Comparison of ENCODE assay signal across 16 mouse cellular contexts in the genomic region with DNA sequence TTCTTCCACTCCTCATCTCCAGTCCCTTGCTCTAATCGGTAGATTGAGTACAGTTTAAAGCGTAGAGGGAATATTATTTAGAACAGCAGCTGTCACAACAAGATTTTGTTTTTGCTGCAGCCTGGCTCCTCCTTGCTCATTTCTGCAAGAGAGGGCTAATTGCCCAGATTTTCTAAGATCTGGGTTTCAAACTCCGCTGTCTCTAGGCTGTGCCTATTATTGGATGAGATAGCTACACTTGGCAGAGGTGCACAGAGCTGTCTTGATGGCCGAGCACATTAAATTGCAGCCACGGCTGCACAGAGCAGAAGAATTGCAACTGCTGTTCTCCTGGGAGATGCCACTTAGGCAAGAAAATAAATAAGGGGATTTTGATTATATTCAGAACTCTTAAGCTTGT.
DNase-seq lines count a peak whose midpoint lies in the region; ATAC-seq and TF ChIP-seq lines count a peak whose summit lies in the region.
"Had no signal": no experiment of that assay in that cellular context is flagged by ENCODE, and none has a peak within 500 bp of the region (broad histone marks: within the 10 kb centered on the region; RNA-seq: fewer than 3 reads in every experiment).

No protein-coding gene starts in this region.

- no peaks in the 10 kb centered on the region for H3K9me3 ChIP-seq in lung, embryonic 16.5 days (ENCODE audit: control insufficient read depth, low read length)
- H3K9me3 ChIP-seq: hindbrain, embryonic 15.5 days; kidney, embryonic 15.5 days; liver, embryonic 12.5 days had no signal

- H3K9ac ChIP-seq in lung, embryonic 16.5 days (ENCODE audit: low read length): no peak overlapping the region
- H3K9ac ChIP-seq: hindbrain, embryonic 15.5 days; kidney, embryonic 15.5 days; liver, embryonic 12.5 days had no signal

- TF ChIP-seq POLR2A in brain, embryonic 14.5 days (IDR thresholded peaks at IDR 0.05; ENCODE audit: borderline replicate concordance, extremely low read depth, insufficient read depth, insufficient read length, poor library complexity, severe bottlenecking): no peak

- intact Hi-C loops in heart, postnatal 10 days (cut with DNase I): no loop called here

- TF ChIP-seq CTCF in brain, embryonic 14.5 days (IDR thresholded peaks at IDR 0.05; ENCODE audit: borderline replicate concordance, extremely low read depth, insufficient read depth, insufficient read length): no peak

- 52% methylated on average over 5 of the region's 5 CpGs for WGBS in lung, embryonic 16.5 days

- peak; percentile 78 for ATAC-seq in lung, embryonic 16.5 days (ENCODE audit: low read depth)
- ATAC-seq: liver, embryonic 12.5 days had no signal

- no peak overlapping the region for H3K27ac ChIP-seq in lung, embryonic 16.5 days (ENCODE audit: low read length)
- H3K27ac ChIP-seq: hindbrain, embryonic 15.5 days; kidney, embryonic 15.5 days; left cerebral cortex, adult 2 months; liver, embryonic 12.5 days had no signal

- DNase-seq in cerebellum, postnatal 10 days: peak; percentile 43 to 47
- DNase-seq in cerebellum, postnatal 25 days: no peak
- DNase-seq in heart, postnatal 10 days: peak; percentile 38 to 49
- no peak for DNase-seq in heart, postnatal 4 days
- DNase-seq in lung, postnatal 25 days (ENCODE audit: low spot score): no peak
- DNase-seq in brain, embryonic 14.5 days (ENCODE audit: low read depth): peak; percentile 83
- no peak for DNase-seq in liver
- DNase-seq: right cerebral cortex, postnatal 25 days; thymus, postnatal 36 days had no signal

- H3K4me2 ChIP-seq in lung, embryonic 16.5 days (ENCODE audit: low read depth, low read length): no peak overlapping the region
- H3K4me2 ChIP-seq: hindbrain, embryonic 15.5 days; kidney, embryonic 15.5 days; liver, embryonic 12.5 days had no signal

- H3K27me3 ChIP-seq in lung, embryonic 16.5 days (ENCODE audit: control insufficient read depth, insufficient read depth, low read depth, low read length): no peaks in the 10 kb centered on the region
- H3K27me3 ChIP-seq: hindbrain, embryonic 15.5 days; liver, embryonic 12.5 days had no signal

- H3K36me3 ChIP-seq in lung, embryonic 16.5 days (ENCODE audit: control insufficient read depth, insufficient read depth, low read length): no peaks in the 10 kb centered on the region
- H3K36me3 ChIP-seq: hindbrain, embryonic 15.5 days; kidney, embryonic 15.5 days; liver, embryonic 12.5 days had no signal

- H3K4me1 ChIP-seq in lung, embryonic 16.5 days (replicated peaks; ENCODE audit: control insufficient read depth, insufficient read depth, low read length): no peaks in the 10 kb centered on the region
- H3K4me1 ChIP-seq: kidney, embryonic 15.5 days; liver, embryonic 12.5 days; megakaryocyte, embryonic 14.5 days had no signal

- H3K4me3 ChIP-seq in lung, embryonic 16.5 days (ENCODE audit: low read length): no peak overlapping the region
- H3K4me3 ChIP-seq: erythroblast, embryonic 14.5 days; hindbrain, embryonic 15.5 days; kidney, embryonic 15.5 days; left cerebral cortex, adult 2 months; liver, embryonic 12.5 days; megakaryocyte, embryonic 14.5 days had no signal

Comparison
In these comparisons a context has a peak if more than half of its experiments do, and no peak if none do; other contexts are left out.
1. DNase-seq: peak in cerebellum, postnatal 10 days (2 of 2), heart, postnatal 10 days (2 of 2) and brain, embryonic 14.5 days (single experiment); none in cerebellum, postnatal 25 days (0 of 2), heart, postnatal 4 days (single experiment), lung, postnatal 25 days (single experiment) and liver (single experiment).